Mouse (Mus musculus) heart, postnatal 0 days (tissue): ENCODE data around the gene Hpdl.

Experiments
- CTCF ChIP-seq: IDR thresholded peaks from 2 replicates; pipeline ENCODE4 v1.5.1; 2016; ENCODE audit warnings: antibody characterized with exemption, control low read depth, low read depth
- EP300 ChIP-seq: IDR thresholded peaks from 2 replicates; pipeline ENCODE4 v1.6.1; 2016; ENCODE audit warnings: antibody characterized with exemption, low read depth

DNA sequence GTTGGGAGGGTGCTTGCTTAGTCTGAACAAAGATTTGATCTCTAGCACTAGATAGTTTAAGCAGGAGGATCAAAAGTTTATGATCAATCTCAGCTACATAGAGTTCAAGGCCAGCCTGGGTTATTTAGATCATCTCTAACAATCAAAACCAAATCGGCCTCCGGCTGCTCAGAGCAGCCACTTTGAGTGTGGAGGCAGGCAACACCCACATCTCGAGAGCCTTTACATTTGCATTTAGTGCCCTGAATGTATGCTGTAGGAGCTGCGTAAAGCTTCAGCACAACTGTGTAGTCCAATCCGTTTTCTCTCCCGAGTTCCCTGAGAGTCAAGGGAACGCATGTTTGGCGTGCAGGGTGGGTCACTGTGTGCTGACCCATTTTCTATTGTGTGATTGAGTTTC, 29.1 kb downstream of the Hpdl start:
- TF ChIP-seq CTCF (no peak), EP300 (no peak)
